Mouse (Mus musculus) brain, embryonic 14.5 days (tissue): Measurements from ENCODE around the gene Fstl4. TPM values are rescaled to one million over a fixed set of nuclear protein-coding genes. Genes with fewer than 3 reads are reported as not detected.

Source experiments
- DNase-seq: peaks from one replicate; pipeline ENCODE4 v3.0.0-alpha.2; 2011; ENCODE audit warnings: low read depth
- CTCF ChIP-seq: fragments of 200-500 bp; IDR thresholded peaks from 2 replicates; pipeline ENCODE4 v1.5.1; 2012; ENCODE audit warnings: inconsistent platforms, mild to moderate bottlenecking, moderate library complexity, borderline replicate concordance; ENCODE audit not compliant: insufficient read depth, insufficient read length; ENCODE audit errors: extremely low read depth
- POLR2A ChIP-seq: fragments of 200-500 bp; IDR thresholded peaks from 2 replicates; pipeline ENCODE4 v1.6.1; 2012; ENCODE audit warnings: mild to moderate bottlenecking, inconsistent platforms, borderline replicate concordance; ENCODE audit not compliant: poor library complexity, insufficient read depth, insufficient read length, severe bottlenecking; ENCODE audit errors: extremely low read depth
- polyA plus RNA-seq: library from polyadenylated mRNA; depleted of rRNA; stranded (reverse); fragments of >200 nt; gene quantifications from 2 replicates; pipeline ENCODE4 v1.2.3, GENCODE M21; 2012

Gene Fstl4
- polyA plus RNA-seq, 1 experiment, result 3.1 TPM

DNA sequence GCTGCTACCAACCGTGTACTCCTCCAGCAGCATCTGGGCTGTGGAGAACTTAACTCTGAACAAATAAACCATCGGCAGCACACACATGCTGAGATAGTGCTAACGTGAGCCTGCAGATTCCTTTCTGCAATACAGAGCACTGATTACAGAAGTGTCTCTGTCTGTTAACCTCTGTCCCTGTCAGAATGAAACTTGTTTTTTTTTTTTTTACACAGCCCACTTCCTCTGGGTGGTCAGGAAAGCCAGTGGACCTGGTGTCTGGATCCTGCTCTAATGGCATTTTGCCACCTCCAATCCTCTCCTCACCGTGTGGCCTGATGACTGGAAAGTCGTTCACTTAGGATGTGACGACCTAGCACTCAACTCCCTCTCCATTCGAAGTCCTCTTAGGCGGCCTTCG is 469.2 kb downstream of the Fstl4 start:
- no peak for DNase-seq
- TF ChIP-seq POLR2A (no peak), CTCF (no peak)
